Mouse (Mus musculus) hindbrain, embryonic 13.5 days (tissue): Measurements from ENCODE around the gene Stab2. TPM values are rescaled to one million over a fixed set of nuclear protein-coding genes. Genes with fewer than 3 reads are reported as not detected.

Experiments
- ATAC-seq: fragments of 200-750 bp; cut with Nextera tagmentation; 2 replicates; pipeline ENCODE4 v1.8.0; 2017; ENCODE audit warnings: moderate TSS enrichment; ENCODE audit not compliant: low FRiP score
- H3K27ac ChIP-seq: fragments of 300-500 bp; sonication (generic); 2 replicates; pipeline ENCODE4 v1.5.1; 2015; ENCODE audit warnings: inconsistent platforms, mild to moderate bottlenecking, moderate library complexity
- H3K27me3 ChIP-seq: fragments of 300-500 bp; sonication (generic); 2 replicates; pipeline ENCODE4 v1.6.1; 2015; ENCODE audit warnings: mild to moderate bottlenecking, inconsistent platforms
- H3K36me3 ChIP-seq: fragments of 300-500 bp; sonication (generic); 2 replicates; pipeline ENCODE4 v1.6.1; 2015; ENCODE audit warnings: mild to moderate bottlenecking, inconsistent platforms
- H3K4me1 ChIP-seq: fragments of 300-500 bp; sonication (generic); replicated peaks from 2 replicates; pipeline ENCODE4 v1.6.1; 2015; ENCODE audit warnings: inconsistent platforms
- H3K4me2 ChIP-seq: fragments of 300-500 bp; sonication (generic); 2 replicates; pipeline ENCODE4 v1.6.1; 2015; ENCODE audit warnings: inconsistent platforms, mild to moderate bottlenecking, moderate library complexity
- H3K4me3 ChIP-seq: fragments of 300-500 bp; sonication (generic); 2 replicates; pipeline ENCODE4 v1.5.1; 2015; ENCODE audit warnings: mild to moderate bottlenecking, inconsistent platforms
- H3K9ac ChIP-seq: fragments of 300-500 bp; sonication (generic); 2 replicates; pipeline ENCODE4 v1.6.1; 2015; ENCODE audit warnings: mild to moderate bottlenecking, inconsistent platforms
- H3K9me3 ChIP-seq: fragments of 300-500 bp; sonication (generic); 2 replicates; pipeline ENCODE4 v1.6.1; 2016; ENCODE audit warnings: inconsistent platforms
- WGBS: fragments of 180-500 bp; shearing (Covaris S2); methylation state at CpG from one replicate; pipeline ENCODE4 v1.1.7; 2015; 5-methylcytosine and 5-hydroxymethylcytosine counted together
- polyA plus RNA-seq: library from polyadenylated mRNA; unstranded; fragments of >200 nt; fragmentation: Nextera tagmentation; extraction: Ambion mirVana; gene quantifications from 2 replicates; pipeline ENCODE4 v1.2.1, GENCODE M21; 2015

Stab2 gene
- polyA plus RNA-seq, 1 experiment from 2014 or later = 0.06 TPM

GRCm38 (mm10) chr10:86814292-86815131 lies 193.3 kb downstream of the Stab2 start:
- Histone ChIP-seq H3K4me3 (no peak overlapping the region), H3K4me2 (no peak overlapping the region), H3K36me3 (peaks cover 5% of the 10 kb centered on the region; the same call in 1 of the 2 replicates), H3K4me1 (peaks cover 8% of the 10 kb centered on the region), H3K9ac (no peak overlapping the region), H3K9me3 (no peaks in the 10 kb centered on the region), H3K27ac (no peak overlapping the region), H3K27me3 (no peaks in the 10 kb centered on the region)
- WGBS = 83% methylated on average over 19 of the region's 19 CpGs
- ATAC-seq = no peak

GRCm38 (mm10) chr10:86810612-86811011 lies 197.2 kb downstream of the Stab2 start:
- Histone ChIP-seq H3K27me3 (no peaks in the 10 kb centered on the region), H3K9me3 (no peaks in the 10 kb centered on the region), H3K4me3 (no peak overlapping the region), H3K4me2 (no peak overlapping the region), H3K4me1 (0 out of 2 replicates have a peak, but pooled peaks cover 5% of the 10 kb centered on the region), H3K9ac (no peak overlapping the region), H3K36me3 (peaks cover 9% of the 10 kb centered on the region; the same call in 1 of the 2 replicates), H3K27ac (no peak overlapping the region)
- WGBS = 91% methylated on average over 5 of the region's 5 CpGs
- no peak for ATAC-seq

- Histone ChIP-seq H3K9ac (no peak overlapping the region), H3K4me2 (no peak overlapping the region), H3K4me1 (0 out of 2 replicates have a peak, but pooled peaks cover 5% of the 10 kb centered on the region), H3K9me3 (no peaks in the 10 kb centered on the region), H3K4me3 (no peak overlapping the region), H3K27ac (no peak overlapping the region), H3K36me3 (peaks cover 9% of the 10 kb centered on the region; the same call in 1 of the 2 replicates), H3K27me3 (no peaks in the 10 kb centered on the region)
- ATAC-seq = no peak
- WGBS = 86% methylated on average over 9 of the region's 9 CpGs
Observed at GRCm38 (mm10) chr10:86810000-86810399, 197.8 kb downstream of the Stab2 start.

GRCm38 (mm10) chr10:86808013-86808758 lies 199.6 kb downstream of the Stab2 start:
- Histone ChIP-seq H3K4me3 (no peak overlapping the region), H3K9me3 (no peaks in the 10 kb centered on the region), H3K27me3 (no peaks in the 10 kb centered on the region), H3K36me3 (peaks cover 9% of the 10 kb centered on the region; the same call in 1 of the 2 replicates), H3K4me2 (no peak overlapping the region), H3K4me1 (0 out of 2 replicates have a peak, but pooled peaks cover 5% of the 10 kb centered on the region), H3K27ac (no peak overlapping the region), H3K9ac (no peak overlapping the region)
- ATAC-seq = peak; percentile 25; the same call in 1 of the 2 replicates
- WGBS = 69% methylated on average over 15 of the region's 15 CpGs

- Histone ChIP-seq H3K9ac (no peak overlapping the region), H3K27me3 (no peaks in the 10 kb centered on the region), H3K36me3 (peaks cover 7% of the 10 kb centered on the region; the same call in 1 of the 2 replicates), H3K4me1 (0 out of 2 replicates have a peak, but pooled peaks cover 5% of the 10 kb centered on the region), H3K9me3 (no peaks in the 10 kb centered on the region), H3K4me2 (no peak overlapping the region), H3K4me3 (no peak overlapping the region), H3K27ac (no peak overlapping the region)
- no peak for ATAC-seq
- WGBS = 100% methylated on average over 1 of the region's 1 CpGs
Observed at GRCm38 (mm10) chr10:86807362-86807761, 200.5 kb downstream of the Stab2 start.

GRCm38 (mm10) chr10:86796073-86796741 lies 211.6 kb downstream of the Stab2 start:
- Histone ChIP-seq H3K4me2 (no peak overlapping the region), H3K9ac (no peak overlapping the region), H3K4me1 (peaks cover 9% of the 10 kb centered on the region; the same call in 1 of the 2 replicates), H3K9me3 (no peaks in the 10 kb centered on the region), H3K4me3 (no peak overlapping the region), H3K36me3 (no peaks in the 10 kb centered on the region), H3K27me3 (no peaks in the 10 kb centered on the region), H3K27ac (no peak overlapping the region)
- ATAC-seq = peak; percentile 57; the same call in 1 of the 2 replicates
- WGBS = 99% methylated on average over 5 of the region's 5 CpGs

- H3K27me3 ChIP-seq = no peaks in the 10 kb centered on the region
- H3K36me3 ChIP-seq = no peaks in the 10 kb centered on the region
- H3K4me1 ChIP-seq = peaks cover 9% of the 10 kb centered on the region; the same call in 1 of the 2 replicates
- WGBS = 92% methylated on average over 9 of the region's 9 CpGs
- no peak overlapping the region for H3K4me3 ChIP-seq
- no peak overlapping the region for H3K4me2 ChIP-seq
- 0 out of 2 replicates have a peak, but pooled peaks have one; percentile 17 for ATAC-seq
- H3K9me3 ChIP-seq = no peaks in the 10 kb centered on the region
- H3K27ac ChIP-seq = no peak overlapping the region
- no peak overlapping the region for H3K9ac ChIP-seq
Observed at GRCm38 (mm10) chr10:86794794-86795535, 212.9 kb downstream of the Stab2 start.

GRCm38 (mm10) chr10:86794196-86794595 lies 213.6 kb downstream of the Stab2 start:
- no peak for ATAC-seq
- Histone ChIP-seq H3K27ac (no peak overlapping the region), H3K36me3 (no peaks in the 10 kb centered on the region), H3K4me1 (peaks cover 9% of the 10 kb centered on the region), H3K9me3 (no peaks in the 10 kb centered on the region), H3K4me3 (no peak overlapping the region), H3K9ac (no peak overlapping the region), H3K27me3 (no peaks in the 10 kb centered on the region), H3K4me2 (no peak overlapping the region)
- WGBS = 87% methylated on average over 4 of the region's 4 CpGs

GRCm38 (mm10) chr10:86793509-86793951 lies 214.3 kb downstream of the Stab2 start:
- Histone ChIP-seq H3K27ac (no peak overlapping the region), H3K4me3 (no peak overlapping the region), H3K4me1 (peaks cover 9% of the 10 kb centered on the region), H3K9me3 (no peaks in the 10 kb centered on the region), H3K9ac (no peak overlapping the region), H3K27me3 (no peaks in the 10 kb centered on the region), H3K4me2 (no peak overlapping the region), H3K36me3 (no peaks in the 10 kb centered on the region)
- 59% methylated on average over 2 of the region's 2 CpGs for WGBS
- ATAC-seq = no peak

- Histone ChIP-seq H3K4me2 (no peak overlapping the region), H3K4me1 (peaks cover 18% of the 10 kb centered on the region), H3K4me3 (no peak overlapping the region), H3K9ac (no peak overlapping the region), H3K27ac (no peak overlapping the region), H3K27me3 (no peaks in the 10 kb centered on the region), H3K36me3 (no peaks in the 10 kb centered on the region), H3K9me3 (no peaks in the 10 kb centered on the region)
- ATAC-seq = no peak
- 84% methylated on average over 7 of the region's 7 CpGs for WGBS
Observed at GRCm38 (mm10) chr10:86791507-86792184, 216.2 kb downstream of the Stab2 start.
